Mouse (Mus musculus) liver, embryonic 14.5 days (tissue): ENCODE data around the gene Efhd2. TPM values are rescaled to one million over a fixed set of nuclear protein-coding genes. Genes with fewer than 3 reads are reported as not detected.

Experiments
- ATAC-seq: fragments of 200-750 bp; cut with Nextera tagmentation; 2 replicates; pipeline ENCODE4 v1.8.0; 2017; ENCODE audit warnings: moderate number of reproducible peaks, mild to moderate bottlenecking, moderate library complexity; ENCODE audit not compliant: insufficient read depth
- DNase-seq, 3 experiments: peaks; one replicate each; pipeline ENCODE4 v3.0.0-alpha.2; 2012 to 2013; ENCODE audit warnings: low read depth in 3 of 3, low spot score in 3 of 3
- H3K27ac ChIP-seq: fragments of 300-500 bp; sonication (generic); 2 replicates; pipeline ENCODE4 v1.5.1; 2014; ENCODE audit warnings: moderate library complexity, mild to moderate bottlenecking, control low read depth, inconsistent platforms
- H3K27me3 ChIP-seq: fragments of 300-500 bp; sonication (generic); 2 replicates; pipeline ENCODE4 v1.6.1; 2014; ENCODE audit warnings: mild to moderate bottlenecking, low read length, moderate library complexity; ENCODE audit not compliant: control insufficient read depth, insufficient read depth
- H3K36me3 ChIP-seq: fragments of 300-500 bp; sonication (generic); replicated peaks from 2 replicates; pipeline ENCODE4 v1.6.1; 2014; ENCODE audit warnings: low read depth; ENCODE audit not compliant: control insufficient read depth, insufficient read depth
- H3K4me1 ChIP-seq, 2 experiments: fragments of 200-500 bp in 1 of 2; fragments of 300-500 bp in 1 of 2; sonication (generic) in 1 of 2; replicated peaks; 2 replicates each; pipeline ENCODE4 v1.6.1; 2012 to 2014; ENCODE audit warnings: antibody characterized with exemption in 1 of 2, inconsistent platforms in 1 of 2, low read length in 1 of 2; ENCODE audit not compliant: control insufficient read depth in 2 of 2, insufficient read depth in 2 of 2
- H3K4me2 ChIP-seq: fragments of 300-500 bp; sonication (generic); 2 replicates; pipeline ENCODE4 v1.6.1; 2014; ENCODE audit warnings: low read depth, mild to moderate bottlenecking, control low read depth, moderate library complexity
- H3K4me3 ChIP-seq, 2 experiments: fragments of 200-500 bp in 1 of 2; fragments of 300-500 bp in 1 of 2; sonication (generic) in 1 of 2; 2 replicates each; pipeline ENCODE4 v1.5.1; 2012 to 2014; ENCODE audit warnings: low read depth in 2 of 2, low read length in 2 of 2, mild to moderate bottlenecking in 2 of 2, control low read depth in 1 of 2, inconsistent platforms in 1 of 2, moderate library complexity in 1 of 2; ENCODE audit not compliant: insufficient read depth in 1 of 2
- H3K9ac ChIP-seq: fragments of 300-500 bp; sonication (generic); replicated peaks from 2 replicates; pipeline ENCODE4 v1.6.1; 2014; ENCODE audit warnings: mild to moderate bottlenecking, control low read depth, moderate library complexity
- H3K9me3 ChIP-seq: fragments of 300-500 bp; sonication (generic); 2 replicates; pipeline ENCODE4 v1.6.1; 2016; ENCODE audit warnings: low read length, mixed read lengths; ENCODE audit not compliant: control insufficient read depth
- CTCF ChIP-seq: IDR thresholded peaks from 2 replicates; pipeline ENCODE4 v1.5.1; 2016; ENCODE audit warnings: antibody characterized with exemption, low read depth, control low read depth
- EP300 ChIP-seq: IDR thresholded peaks from 2 replicates; pipeline ENCODE4 v1.6.1; 2016; ENCODE audit warnings: antibody characterized with exemption, low read depth
- WGBS: fragments of 180-500 bp; shearing (Covaris S2); extraction: QIAGEN DNeasy Blood & Tissue Kit; methylation state at CpG from one replicate; pipeline ENCODE4 v1.1.7; 2014; ENCODE audit not compliant: insufficient replicate concordance; 5-methylcytosine and 5-hydroxymethylcytosine counted together
- polyA plus RNA-seq, 2 experiments: library from polyadenylated mRNA; depleted of rRNA in 1 of 2; stranded (reverse) in 1 of 2; unstranded in 1 of 2; fragments of >200 nt; fragmentation: Nextera tagmentation in 1 of 2; extraction: Ambion mirVana in 1 of 2; gene quantifications; 2 replicates each; pipeline versions ENCODE4 v1.2.1 to v1.2.3; 2012 to 2014

Gene Efhd2
- polyA plus RNA-seq, 2 experiments, result 23.4 to 25.9 TPM

- Histone ChIP-seq H3K4me3 (no peak overlapping the region), H3K9ac (no peak overlapping the region)
- no peak for ATAC-seq
Observed at GRCm38 (mm10) chr4:141893157-141893784, 18.6 kb upstream of the Efhd2 start.

GRCm38 (mm10) chr4:141886385-141886968, 11.8 kb upstream of the Efhd2 start:
- Histone ChIP-seq H3K9me3 (no peaks in the 10 kb centered on the region), H3K4me2 (no peak overlapping the region), H3K9ac (no peak overlapping the region), H3K27me3 (no peaks in the 10 kb centered on the region), H3K4me1 (peaks cover 0 to 2% of the 10 kb centered on the region in 2 experiments; a peak in 2 of 4 replicates), H3K4me3 (no peak overlapping the region), H3K36me3 (no peaks in the 10 kb centered on the region), H3K27ac (no peak overlapping the region)
- 0 out of 2 replicates have a peak, but pooled peaks have one; percentile 10 for TF ChIP-seq CTCF
- TF ChIP-seq EP300, result no peak
- DNase-seq, result no peak
- no peak for ATAC-seq
- WGBS, result 24% methylated on average over 6 of the region's 6 CpGs

More at GRCm38 (mm10) chr4:141893157-141893784, 18.6 kb upstream of the Efhd2 start:
- DNase-seq, result no peak
- H3K36me3 ChIP-seq, result no peaks in the 10 kb centered on the region
- no peak for TF ChIP-seq CTCF
- no peak for TF ChIP-seq EP300
- WGBS, result 70% methylated on average over 8 of the region's 8 CpGs
- H3K27me3 ChIP-seq, result no peaks in the 10 kb centered on the region; the same call in 1 of the 2 replicates
- H3K27ac ChIP-seq, result no peak overlapping the region
- no peak overlapping the region for H3K4me2 ChIP-seq
- no peaks in the 10 kb centered on the region for H3K9me3 ChIP-seq
- H3K4me1 ChIP-seq, result peaks cover 0 to 7% of the 10 kb centered on the region in 2 experiments; a peak in 3 of 4 replicates

- no peak overlapping the region for H3K9ac ChIP-seq
- no peak for DNase-seq
- no peak for ATAC-seq
- H3K4me1 ChIP-seq, result peaks cover 0 to 5% of the 10 kb centered on the region in 2 experiments; a peak in 2 of 4 replicates
- no peak overlapping the region for H3K4me2 ChIP-seq
- H3K36me3 ChIP-seq, result no peaks in the 10 kb centered on the region
- no peak for TF ChIP-seq EP300
- TF ChIP-seq CTCF, result no peak
- H3K27ac ChIP-seq, result no peak overlapping the region
- no peaks in the 10 kb centered on the region for H3K27me3 ChIP-seq
- no peak overlapping the region for H3K4me3 ChIP-seq
- WGBS, result 51% methylated on average over 9 of the region's 9 CpGs
- H3K9me3 ChIP-seq, result no peaks in the 10 kb centered on the region
Observed at GRCm38 (mm10) chr4:141885451-141885850, 10.7 kb upstream of the Efhd2 start.

- no peak overlapping the region for H3K4me2 ChIP-seq
- no peaks in the 10 kb centered on the region for H3K36me3 ChIP-seq
- H3K9ac ChIP-seq, result no peak overlapping the region
- H3K27me3 ChIP-seq, result no peaks in the 10 kb centered on the region; the same call in 1 of the 2 replicates
- TF ChIP-seq CTCF, result no peak
- no peak for TF ChIP-seq EP300
- no peak for ATAC-seq
- DNase-seq, result no peak
- H3K4me3 ChIP-seq, result no peak overlapping the region
- 65% methylated on average over 7 of the region's 7 CpGs for WGBS
- H3K27ac ChIP-seq, result no peak overlapping the region
- H3K9me3 ChIP-seq, result no peaks in the 10 kb centered on the region
- peaks cover 0 to 5% of the 10 kb centered on the region in 2 experiments; a peak in 2 of 4 replicates for H3K4me1 ChIP-seq
Observed at GRCm38 (mm10) chr4:141882858-141883257, 8.1 kb upstream of the Efhd2 start.

- no peak for TF ChIP-seq CTCF
- TF ChIP-seq EP300, result no peak
- Histone ChIP-seq H3K9me3 (no peaks in the 10 kb centered on the region), H3K27ac (no peak overlapping the region), H3K27me3 (no peaks in the 10 kb centered on the region; the same call in 1 of the 2 replicates), H3K4me3 (no peak overlapping the region), H3K9ac (no peak overlapping the region), H3K4me2 (no peak overlapping the region), H3K4me1 (peaks cover 0 to 5% of the 10 kb centered on the region in 2 experiments; a peak in 2 of 4 replicates), H3K36me3 (no peaks in the 10 kb centered on the region)
- 42% methylated on average over 5 of the region's 5 CpGs for WGBS
- ATAC-seq (no peak), DNase-seq (no peak)
Observed at GRCm38 (mm10) chr4:141881950-141882349, 7.2 kb upstream of the Efhd2 start.
